ENCODE assay signal across 17 mouse cellular contexts in the genomic region with DNA sequence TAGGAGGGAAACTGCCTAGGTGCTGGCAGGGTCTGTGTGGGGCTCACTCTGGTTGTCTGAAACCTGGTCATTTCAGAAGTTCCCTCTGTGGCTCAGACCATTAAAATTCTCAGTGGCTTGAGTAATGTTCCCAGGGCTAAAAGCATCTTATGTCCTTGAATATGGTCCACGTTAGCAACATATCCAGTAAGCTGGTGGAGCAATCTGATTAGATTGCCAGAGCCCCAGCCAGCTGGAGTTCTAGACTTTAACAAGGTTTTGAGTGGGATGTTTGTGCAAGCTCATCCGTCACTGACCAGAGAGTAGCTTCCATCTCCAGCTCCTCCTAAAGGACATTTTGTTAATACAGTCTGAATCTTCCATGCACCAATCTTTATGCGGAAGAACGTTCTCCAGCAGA.
DNase-seq lines count a peak whose midpoint lies in the region; ATAC-seq and TF ChIP-seq lines count a peak whose summit lies in the region.
"Had no signal": no experiment of that assay in that cellular context is flagged by ENCODE, and none has a peak within 500 bp of the region (broad histone marks: within the 10 kb centered on the region; RNA-seq: fewer than 3 reads in every experiment).

No protein-coding gene starts in this region.

- no peaks in the 10 kb centered on the region for H3K27me3 ChIP-seq in heart, embryonic 16.5 days (ENCODE audit: control insufficient read depth, insufficient read depth, low read length)
- H3K27me3 ChIP-seq in lung, embryonic 16.5 days (ENCODE audit: control insufficient read depth, insufficient read depth, low read depth, low read length), result no peaks in the 10 kb centered on the region
- no peaks in the 10 kb centered on the region for H3K27me3 ChIP-seq in intestine, postnatal 0 days (replicated peaks; ENCODE audit: control insufficient read depth, insufficient read depth, low read length)
- H3K27me3 ChIP-seq: forebrain, embryonic 13.5 days; midbrain, embryonic 15.5 days; neural tube, embryonic 13.5 days had no signal

- WGBS in heart, embryonic 16.5 days, result 69% methylated on average over 4 of the region's 4 CpGs
- WGBS in lung, embryonic 16.5 days, result 75% methylated on average over 4 of the region's 4 CpGs
- 54% methylated on average over 4 of the region's 4 CpGs for WGBS in lung, adult 2 months
- 61% methylated on average over 4 of the region's 4 CpGs for WGBS in intestine, postnatal 0 days

- H3K36me3 ChIP-seq in heart, embryonic 16.5 days (ENCODE audit: control insufficient read depth, insufficient read depth), result no peaks in the 10 kb centered on the region
- no peaks in the 10 kb centered on the region for H3K36me3 ChIP-seq in lung, embryonic 16.5 days (ENCODE audit: control insufficient read depth, insufficient read depth, low read length)
- H3K36me3 ChIP-seq in intestine, postnatal 0 days (ENCODE audit: control insufficient read depth, insufficient read depth), result no peaks in the 10 kb centered on the region
- H3K36me3 ChIP-seq: midbrain, embryonic 15.5 days; neural tube, embryonic 13.5 days had no signal

- TF ChIP-seq CTCF in lung, adult 2 months (IDR thresholded peaks at IDR 0.05; ENCODE audit: insufficient read depth, low read length), result no peak
- peak; percentile 50 for TF ChIP-seq CTCF in intestine, postnatal 0 days (IDR thresholded peaks at IDR 0.05; ENCODE audit: low read depth)

- H3K9me3 ChIP-seq in heart, embryonic 16.5 days (replicated peaks; ENCODE audit: control insufficient read depth, low read length), result no peaks in the 10 kb centered on the region
- no peaks in the 10 kb centered on the region for H3K9me3 ChIP-seq in lung, embryonic 16.5 days (ENCODE audit: control insufficient read depth, low read length)
- no peaks in the 10 kb centered on the region for H3K9me3 ChIP-seq in intestine, postnatal 0 days (ENCODE audit: control insufficient read depth)
- H3K9me3 ChIP-seq: forebrain, embryonic 13.5 days; midbrain, embryonic 15.5 days; neural tube, embryonic 13.5 days had no signal

- H3K27ac ChIP-seq in heart, embryonic 16.5 days (ENCODE audit: low read length), result peak overlapping the region; percentile 41
- H3K27ac ChIP-seq in lung, embryonic 16.5 days (ENCODE audit: low read length), result peak overlapping the region; percentile 84
- no peak overlapping the region for H3K27ac ChIP-seq in intestine, postnatal 0 days (ENCODE audit: low read depth, low read length)
- H3K27ac ChIP-seq: forebrain, embryonic 13.5 days; midbrain, embryonic 15.5 days; neural tube, embryonic 13.5 days had no signal

- H3K4me3 ChIP-seq in heart, embryonic 16.5 days (ENCODE audit: low read length), result no peak overlapping the region
- no peak overlapping the region for H3K4me3 ChIP-seq in lung, embryonic 16.5 days (ENCODE audit: low read length)
- no peak overlapping the region for H3K4me3 ChIP-seq in lung, adult 2 months (replicated peaks; ENCODE audit: extremely low read depth, low read depth, low read length)
- no peak overlapping the region for H3K4me3 ChIP-seq in intestine, postnatal 0 days (ENCODE audit: low read depth, low read length)
- H3K4me3 ChIP-seq: forebrain, embryonic 13.5 days; midbrain, embryonic 15.5 days; neural tube, embryonic 13.5 days had no signal

- no peak for ATAC-seq in heart, embryonic 16.5 days (replicated peaks; ENCODE audit: extremely low read depth, insufficient read depth, low FRiP score)
- no peak for ATAC-seq in lung, embryonic 16.5 days (ENCODE audit: low read depth)
- no peak for ATAC-seq in intestine, postnatal 0 days
- ATAC-seq in frontal cortex, adult (ENCODE audit: low TSS enrichment), result no peak
- ATAC-seq: forebrain, embryonic 13.5 days; midbrain, embryonic 15.5 days had no signal

- H3K4me2 ChIP-seq in heart, embryonic 16.5 days (ENCODE audit: low read depth, low read length), result no peak overlapping the region
- no peak overlapping the region for H3K4me2 ChIP-seq in lung, embryonic 16.5 days (ENCODE audit: low read depth, low read length)
- H3K4me2 ChIP-seq in intestine, postnatal 0 days (replicated peaks; ENCODE audit: low read depth), result no peak overlapping the region
- H3K4me2 ChIP-seq: forebrain, embryonic 13.5 days; midbrain, embryonic 15.5 days; neural tube, embryonic 13.5 days had no signal

- H3K9ac ChIP-seq in heart, embryonic 16.5 days (ENCODE audit: low read length), result no peak overlapping the region
- no peak overlapping the region for H3K9ac ChIP-seq in lung, embryonic 16.5 days (ENCODE audit: low read length)
- H3K9ac ChIP-seq in intestine, postnatal 0 days (ENCODE audit: low read depth, low read length), result no peak overlapping the region
- H3K9ac ChIP-seq: forebrain, embryonic 13.5 days; midbrain, embryonic 15.5 days; neural tube, embryonic 13.5 days had no signal

- intact Hi-C loops in heart, postnatal 25 days (cut with DNase I), result no loop called here

- DNase-seq in adrenal gland, adult 2 months, result peak; percentile 60
- no peak for DNase-seq in adrenal gland, adult 18-20 months (ENCODE audit: low spot score in 2 of 2)
- no peak for DNase-seq in heart, postnatal 25 days (ENCODE audit: low spot score)
- DNase-seq in lung, adult 2 months, result no peak
- DNase-seq: cerebellum, adult 9-11 months; gastrocnemius, postnatal 25 days; kidney, adult 9 months; liver; retina, postnatal 1 day; thymus, adult 2 months had no signal

- peaks cover 69% of the 10 kb centered on the region for H3K4me1 ChIP-seq in heart, embryonic 16.5 days (ENCODE audit: control insufficient read depth, insufficient read depth, low read length)
- H3K4me1 ChIP-seq in lung, embryonic 16.5 days (replicated peaks; ENCODE audit: control insufficient read depth, insufficient read depth, low read length), result peaks cover 42% of the 10 kb centered on the region
- peaks cover 29% of the 10 kb centered on the region for H3K4me1 ChIP-seq in lung, adult 2 months (ENCODE audit: control insufficient read depth, insufficient read depth, low read length)
- H3K4me1 ChIP-seq in intestine, postnatal 0 days (replicated peaks; ENCODE audit: control insufficient read depth, insufficient read depth, low read length), result 0 out of 2 replicates have a peak, but pooled peaks cover 6% of the 10 kb centered on the region

- TF ChIP-seq POLR2A in lung, adult 2 months (IDR thresholded peaks at IDR 0.05; ENCODE audit: borderline replicate concordance, extremely low read depth, low read depth, low read length), result no peak
